In the genomic region with DNA sequence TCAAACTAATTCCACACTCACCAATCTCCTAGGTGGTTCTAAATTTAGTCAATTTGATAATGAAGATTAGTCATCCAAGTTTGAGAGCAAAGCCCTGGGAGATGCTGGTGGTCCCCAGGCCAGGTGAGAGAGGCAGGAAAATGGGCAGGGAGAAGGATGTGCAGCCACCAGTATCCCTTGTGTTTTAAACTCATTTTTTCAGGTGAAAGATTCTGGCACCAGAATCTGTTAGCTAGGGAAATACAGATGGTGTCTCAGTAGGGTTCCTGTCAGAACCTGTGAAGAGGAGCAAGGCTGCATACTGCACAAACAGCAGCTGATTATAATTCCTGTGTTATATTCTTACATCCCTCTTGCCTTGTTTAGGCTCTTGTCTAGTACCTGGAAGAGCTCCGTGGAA, we compare ENCODE assay signal across 33 mouse cellular contexts.
A peak's percentile ranks its signal among the peaks of the same experiment; 100 is the strongest.
DNase-seq lines count a peak whose midpoint lies in the region; ATAC-seq and TF ChIP-seq lines count a peak whose summit lies in the region.
"Had no signal": no experiment of that assay in that cellular context is flagged by ENCODE, and none has a peak within 500 bp of the region (broad histone marks: within the 10 kb centered on the region; RNA-seq: fewer than 3 reads in every experiment).

No protein-coding gene starts in this region.

- no peak overlapping the region for H3K9ac ChIP-seq in hindbrain, postnatal 0 days (replicated peaks; ENCODE audit: low read length)
- H3K9ac ChIP-seq in hindbrain, embryonic 13.5 days: no peak overlapping the region
- H3K9ac ChIP-seq: embryonic facial prominence, embryonic 15.5 days; forebrain, embryonic 12.5 days; heart, embryonic 15.5 days; hindbrain, embryonic 14.5 days; kidney, embryonic 15.5 days; limb, embryonic 15.5 days; liver, embryonic 13.5 days; neural tube, embryonic 15.5 days; stomach, embryonic 15.5 days had no signal

- no peak overlapping the region for H3K27ac ChIP-seq in hindbrain, postnatal 0 days
- no peak overlapping the region for H3K27ac ChIP-seq in hindbrain, embryonic 13.5 days
- H3K27ac ChIP-seq: embryonic facial prominence, embryonic 10.5 days; embryonic facial prominence, embryonic 15.5 days; forebrain, embryonic 12.5 days; heart, embryonic 10.5 days; heart, embryonic 15.5 days; hindbrain, embryonic 14.5 days; kidney, embryonic 15.5 days; limb, embryonic 10.5 days; limb, embryonic 15.5 days; liver, embryonic 13.5 days; macrophage; neural tube, embryonic 15.5 days; stomach, embryonic 15.5 days had no signal

- no peaks in the 10 kb centered on the region for H3K36me3 ChIP-seq in hindbrain, postnatal 0 days (ENCODE audit: insufficient read depth, low read length)
- H3K36me3 ChIP-seq in hindbrain, embryonic 13.5 days: no peaks in the 10 kb centered on the region
- H3K36me3 ChIP-seq: embryonic facial prominence, embryonic 10.5 days; embryonic facial prominence, embryonic 15.5 days; forebrain, embryonic 12.5 days; heart, embryonic 10.5 days; heart, embryonic 15.5 days; kidney, embryonic 15.5 days; limb, embryonic 10.5 days; limb, embryonic 15.5 days; liver, embryonic 13.5 days; neural tube, embryonic 15.5 days; stomach, embryonic 15.5 days had no signal

- 69% methylated on average over 1 of the region's 1 CpGs for WGBS in hindbrain, postnatal 0 days
- WGBS in hindbrain, embryonic 13.5 days: 83% methylated on average over 1 of the region's 1 CpGs

- no peaks in the 10 kb centered on the region for H3K9me3 ChIP-seq in hindbrain, postnatal 0 days (ENCODE audit: low read length)
- H3K9me3 ChIP-seq in hindbrain, embryonic 13.5 days: no peaks in the 10 kb centered on the region
- H3K9me3 ChIP-seq: embryonic facial prominence, embryonic 10.5 days; embryonic facial prominence, embryonic 15.5 days; forebrain, embryonic 12.5 days; heart, embryonic 10.5 days; heart, embryonic 15.5 days; kidney, embryonic 15.5 days; limb, embryonic 10.5 days; limb, embryonic 15.5 days; liver, embryonic 13.5 days; neural tube, embryonic 15.5 days; stomach, embryonic 15.5 days had no signal

- no peaks in the 10 kb centered on the region for H3K27me3 ChIP-seq in hindbrain, postnatal 0 days (ENCODE audit: insufficient read depth, low read length)
- H3K27me3 ChIP-seq in hindbrain, embryonic 13.5 days: no peaks in the 10 kb centered on the region
- H3K27me3 ChIP-seq: CH12.LX; embryonic facial prominence, embryonic 15.5 days; forebrain, embryonic 12.5 days; heart, embryonic 15.5 days; kidney, embryonic 15.5 days; limb, embryonic 15.5 days; liver, embryonic 13.5 days; neural tube, embryonic 15.5 days; stomach, embryonic 15.5 days had no signal

- intact Hi-C loops in left cerebral cortex, postnatal 4 days (cut with DNase I): no loop called here

- H3K4me1 ChIP-seq in hindbrain, postnatal 0 days (ENCODE audit: insufficient read depth, low read length): no peaks in the 10 kb centered on the region
- no peaks in the 10 kb centered on the region for H3K4me1 ChIP-seq in hindbrain, embryonic 13.5 days (replicated peaks)
- H3K4me1 ChIP-seq: embryonic facial prominence, embryonic 10.5 days; embryonic facial prominence, embryonic 15.5 days; forebrain, embryonic 12.5 days; heart, embryonic 10.5 days; heart, embryonic 15.5 days; kidney, embryonic 15.5 days; limb, embryonic 10.5 days; limb, embryonic 15.5 days; neural tube, embryonic 15.5 days; stomach, embryonic 15.5 days had no signal

- H3K4me3 ChIP-seq in hindbrain, postnatal 0 days (ENCODE audit: low read length): no peak overlapping the region
- no peak overlapping the region for H3K4me3 ChIP-seq in hindbrain, embryonic 13.5 days
- H3K4me3 ChIP-seq: embryonic facial prominence, embryonic 10.5 days; embryonic facial prominence, embryonic 15.5 days; forebrain, embryonic 12.5 days; heart, embryonic 10.5 days; heart, embryonic 15.5 days; kidney, embryonic 15.5 days; limb, embryonic 10.5 days; limb, embryonic 15.5 days; liver, embryonic 13.5 days; neural tube, embryonic 15.5 days; stomach, embryonic 15.5 days had no signal

- DNase-seq in hindbrain, postnatal 0 days (ENCODE audit: low spot score): peak; percentile 55
- DNase-seq in cerebellum, adult 11-12 months: peak; percentile 78
- DNase-seq in cerebellum, adult 9-11 months: peak; percentile 85
- DNase-seq in telencephalon, adult 2 months (ENCODE audit: low read depth, low spot score): peak; percentile 10
- no peak for DNase-seq in left cerebral cortex, postnatal 4 days
- DNase-seq in adrenal gland, adult 18-20 months (ENCODE audit: low spot score in 2 of 2): no peak
- DNase-seq: adrenal gland, adult 8-10 months; gastrocnemius, postnatal 10 days; heart, postnatal 36 days; kidney, adult 18-20 months; liver, embryonic 13.5 days; lung, adult 18-20 months; midbrain, embryonic 14.5 days; retina, postnatal 1 day; right cerebral cortex, postnatal 14 days; thymus, adult 18-20 months; thymus, postnatal 36 days had no signal

- H3K4me2 ChIP-seq in hindbrain, postnatal 0 days (ENCODE audit: low read depth, low read length): no peak overlapping the region
- H3K4me2 ChIP-seq in hindbrain, embryonic 13.5 days: no peak overlapping the region
- H3K4me2 ChIP-seq: embryonic facial prominence, embryonic 15.5 days; forebrain, embryonic 12.5 days; heart, embryonic 15.5 days; hindbrain, embryonic 14.5 days; kidney, embryonic 15.5 days; limb, embryonic 15.5 days; liver, embryonic 13.5 days; neural tube, embryonic 15.5 days; stomach, embryonic 15.5 days had no signal

- no peak for TF ChIP-seq CTCF in hindbrain, postnatal 0 days (IDR thresholded peaks at IDR 0.05; ENCODE audit: low read depth)

- no peak for ATAC-seq in hindbrain, postnatal 0 days
- no peak for ATAC-seq in hindbrain, embryonic 13.5 days (ENCODE audit: low FRiP score)
- ATAC-seq: activated CD4-positive, CD25-positive, alpha-beta regulatory T cell, adult 4 months; lung, postnatal 0 days had no signal

Comparison
In these comparisons a context has a peak if more than half of its experiments do, and no peak if none do; other contexts are left out.
1. DNase-seq: peak in hindbrain, postnatal 0 days (single experiment), cerebellum, adult 11-12 months (single experiment), cerebellum, adult 9-11 months (single experiment) and telencephalon, adult 2 months (single experiment); none in left cerebral cortex, postnatal 4 days (single experiment) and adrenal gland, adult 18-20 months (0 of 2).